Mouse (Mus musculus) ZHBTc4 (cell line): ENCODE results near the gene Triobp.
"Not testable (repeated sequence)": the region's sequence is repeated elsewhere in the genome, so short reads cannot be mapped to it uniquely, and the experiment has no call there.

ENCODE experiments used
- DNase-seq: peaks from one replicate; pipeline ENCODE4 v3.0.0-alpha.2; 2011; ENCODE audit warnings: low read depth, low spot score

The Triobp gene

DNA sequence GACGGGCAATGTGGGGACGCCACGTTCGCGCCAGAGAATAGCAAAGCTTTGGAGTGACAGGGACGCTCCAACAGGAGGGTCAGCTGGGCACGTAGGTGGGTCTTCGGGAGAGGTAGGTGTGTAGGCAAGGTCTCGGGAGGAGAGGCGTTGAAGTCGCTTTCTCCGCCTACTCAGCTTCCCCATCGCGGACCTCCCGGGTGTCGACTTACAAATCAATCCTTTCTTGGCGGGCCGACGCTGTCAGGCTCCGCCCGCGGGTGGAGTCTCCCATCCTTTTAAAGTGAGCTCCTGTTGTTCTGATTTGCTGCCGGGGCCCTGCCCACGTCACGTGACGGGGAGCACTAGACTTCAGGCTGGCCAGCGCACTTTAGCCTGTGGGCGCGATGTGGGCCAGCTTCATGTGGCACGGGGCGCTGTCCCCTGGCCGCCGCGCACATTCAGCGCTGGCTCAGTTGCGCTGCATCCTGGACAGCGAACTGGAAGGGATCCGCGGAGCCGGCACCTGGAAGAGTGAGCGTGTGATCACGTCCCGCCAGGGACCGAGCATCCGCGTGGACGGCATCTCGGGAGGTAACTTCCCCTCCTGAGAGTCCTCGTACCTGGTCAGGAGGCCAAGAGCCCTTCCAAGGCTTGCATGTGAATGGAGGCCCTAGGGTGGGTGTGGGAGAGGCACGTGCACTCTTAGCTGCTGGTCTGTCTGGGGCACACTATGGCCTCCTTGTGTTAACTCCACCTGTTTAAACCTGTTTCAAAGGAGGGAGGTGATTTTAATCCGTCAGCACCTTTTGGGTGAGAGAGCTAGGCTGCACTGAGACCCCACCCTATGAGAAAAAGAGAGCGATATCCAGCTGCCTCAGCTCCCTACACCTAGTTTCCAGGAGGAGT is 83.3 kb downstream of the Triobp start:
- peak; percentile 98 for DNase-seq

DNA sequence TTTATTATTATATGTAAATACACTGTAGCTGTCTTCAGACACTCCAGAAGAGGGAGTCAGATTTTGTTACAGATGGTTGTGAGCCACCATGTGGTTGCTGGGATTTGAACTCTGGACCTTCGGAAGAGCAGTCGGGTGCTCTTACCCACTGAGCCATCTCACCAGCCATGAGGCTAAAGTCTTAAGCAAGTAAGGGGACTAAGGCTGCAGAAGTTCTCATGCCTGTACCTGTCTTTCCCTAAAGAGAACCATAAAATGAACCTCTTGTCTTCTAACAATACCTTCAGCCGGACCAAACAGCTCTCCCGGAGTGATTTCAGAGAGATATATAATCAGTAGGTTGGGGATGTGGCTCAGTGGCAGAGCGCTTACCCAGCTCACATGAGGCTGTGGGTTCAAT is 84.4 kb downstream of the Triobp start:
- not testable (repeated sequence) for DNase-seq

- DNase-seq = peak; percentile 91
These were observed 90.4 kb downstream of the Triobp start for GRCm38 (mm10) chr15:79037913-79038328.

DNA sequence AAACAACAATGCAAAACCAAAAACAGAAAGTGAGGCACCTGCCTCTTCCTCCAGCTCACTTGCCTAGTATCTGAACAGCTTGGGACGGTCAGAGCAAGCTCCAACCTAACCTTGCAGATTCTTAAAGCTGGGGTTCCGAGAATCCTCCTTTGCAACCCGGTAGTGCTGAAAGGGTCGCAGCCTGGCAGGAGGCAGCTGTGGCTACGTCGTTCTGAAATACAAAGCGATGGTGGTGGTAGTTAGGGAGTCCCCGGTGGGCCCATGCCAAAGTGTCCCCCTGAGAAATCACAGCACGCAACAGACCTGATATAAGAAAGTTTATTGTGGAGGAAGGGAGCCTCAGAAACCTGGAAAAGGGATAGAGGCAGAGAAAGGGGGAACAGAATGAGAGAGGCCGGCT is 90.8 kb downstream of the Triobp start:
- DNase-seq = no peak

DNA sequence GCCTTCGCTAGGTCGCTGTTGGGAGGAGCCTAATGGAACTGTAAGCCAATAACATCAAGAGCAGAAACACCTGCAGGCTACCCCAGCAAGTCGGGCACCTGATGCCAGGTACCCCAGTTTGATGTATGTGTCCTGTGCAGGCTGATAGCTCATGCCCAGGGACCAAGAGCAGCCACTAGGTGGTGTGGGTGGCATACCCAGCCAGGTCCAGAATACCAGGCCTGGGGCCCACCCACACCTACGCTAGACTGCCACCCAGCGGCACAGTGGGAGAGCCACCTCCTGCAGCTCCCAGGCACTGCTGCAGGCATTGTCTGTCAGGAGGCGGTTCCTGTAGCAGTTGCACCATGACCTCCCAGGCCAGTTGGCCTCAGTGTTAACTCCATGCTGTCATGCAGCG is 91.3 kb downstream of the Triobp start:
- peak; percentile 91 for DNase-seq

- DNase-seq = peak; percentile 47
These were observed 93.2 kb downstream of the Triobp start for GRCm38 (mm10) chr15:79040501-79041416.

GRCm38 (mm10) chr15:79041585-79041984 is 94.1 kb downstream of the Triobp start, which contains the start of gene Galr3:
Gene Galr3, plus strand, starts transcription at chr15:79041885.
- no peak for DNase-seq

DNA sequence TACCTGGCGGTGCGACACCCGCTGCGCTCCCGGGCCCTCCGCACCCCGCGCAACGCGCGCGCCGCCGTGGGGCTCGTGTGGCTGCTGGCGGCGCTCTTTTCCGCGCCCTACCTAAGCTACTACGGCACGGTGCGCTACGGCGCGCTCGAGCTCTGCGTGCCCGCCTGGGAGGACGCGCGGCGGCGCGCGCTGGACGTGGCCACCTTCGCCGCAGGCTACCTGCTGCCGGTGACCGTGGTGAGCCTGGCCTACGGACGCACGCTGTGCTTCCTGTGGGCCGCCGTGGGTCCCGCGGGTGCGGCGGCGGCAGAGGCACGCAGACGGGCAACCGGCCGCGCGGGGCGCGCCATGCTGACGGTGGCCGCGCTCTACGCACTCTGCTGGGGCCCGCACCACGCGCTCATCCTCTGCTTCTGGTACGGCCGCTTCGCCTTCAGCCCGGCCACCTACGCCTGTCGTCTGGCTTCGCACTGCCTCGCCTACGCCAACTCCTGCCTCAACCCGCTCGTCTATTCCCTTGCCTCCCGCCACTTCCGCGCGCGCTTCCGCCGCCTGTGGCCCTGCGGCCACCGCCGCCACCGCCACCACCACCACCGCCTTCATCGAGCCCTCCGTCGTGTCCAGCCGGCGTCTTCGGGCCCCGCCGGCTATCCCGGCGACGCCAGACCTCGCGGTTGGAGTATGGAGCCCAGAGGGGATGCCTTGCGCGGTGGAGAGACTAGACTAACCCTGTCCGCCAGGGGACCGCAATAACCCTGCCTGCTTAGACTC is 95.4 kb downstream of the Triobp start:
- DNase-seq = peak; percentile 69

DNA sequence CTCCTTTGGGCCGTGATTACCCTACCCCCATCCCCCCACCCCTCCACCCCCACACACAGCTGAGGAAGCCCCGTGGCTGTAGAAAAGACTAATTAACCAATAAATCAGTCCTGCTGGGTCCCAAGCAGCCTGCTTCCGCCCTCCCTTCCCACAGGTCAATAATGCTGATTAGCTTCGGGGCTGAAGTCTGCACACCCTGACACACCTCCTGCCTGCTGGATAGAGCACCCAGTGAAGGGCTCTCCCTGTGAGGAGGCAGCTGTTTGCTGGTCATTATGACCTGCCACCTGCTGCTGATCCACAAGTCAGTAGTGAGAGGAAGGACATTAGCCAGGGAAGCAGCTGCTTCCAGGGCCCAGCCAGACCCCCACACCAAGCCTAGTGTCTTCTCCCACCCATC is 97.3 kb downstream of the Triobp start:
- DNase-seq = peak; percentile 42

DNA sequence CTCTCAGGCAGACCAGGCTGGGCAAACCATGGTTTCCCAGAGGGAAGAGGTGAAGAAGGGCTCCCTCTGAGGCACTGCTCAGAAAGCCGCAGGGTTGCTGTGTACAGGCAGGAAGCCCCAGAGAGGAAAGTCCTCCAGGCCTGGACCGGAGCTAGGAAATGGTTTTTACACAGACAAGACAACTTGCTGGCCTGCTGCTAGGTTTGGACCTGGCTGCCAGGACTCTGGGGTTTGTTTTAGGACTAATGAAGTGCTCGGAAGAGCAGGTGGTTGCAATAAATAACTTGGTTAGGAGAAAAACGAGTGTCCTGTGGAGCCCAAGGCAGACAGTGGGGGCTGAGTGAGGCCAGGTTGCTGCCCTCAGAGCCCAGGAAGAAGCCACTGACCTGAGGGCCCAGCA is 100.7 kb downstream of the Triobp start:
- no peak for DNase-seq

GRCm38 (mm10) chr15:79050160-79050845 is 102.8 kb downstream of the Triobp start:
- no peak for DNase-seq

DNA sequence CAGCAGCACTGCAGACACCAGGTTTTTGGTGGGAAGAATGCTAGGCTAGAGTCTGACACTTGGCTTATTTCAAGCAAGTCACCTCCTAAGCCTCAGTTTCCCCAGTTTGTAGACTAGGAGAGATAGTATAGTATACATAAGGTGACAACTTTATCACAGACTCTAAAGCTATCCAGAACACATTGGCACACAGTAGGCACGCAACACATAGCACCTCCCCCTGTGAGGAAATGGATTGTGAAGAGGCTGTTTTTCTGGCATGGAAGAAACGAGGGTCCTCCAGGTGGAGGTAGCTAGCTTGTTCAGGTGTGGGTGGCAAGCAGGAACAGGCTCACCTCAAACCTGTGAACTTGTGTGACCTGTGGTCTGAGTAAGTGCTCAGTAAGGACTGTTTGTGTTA is 103.4 kb downstream of the Triobp start:
- DNase-seq = no peak

DNA sequence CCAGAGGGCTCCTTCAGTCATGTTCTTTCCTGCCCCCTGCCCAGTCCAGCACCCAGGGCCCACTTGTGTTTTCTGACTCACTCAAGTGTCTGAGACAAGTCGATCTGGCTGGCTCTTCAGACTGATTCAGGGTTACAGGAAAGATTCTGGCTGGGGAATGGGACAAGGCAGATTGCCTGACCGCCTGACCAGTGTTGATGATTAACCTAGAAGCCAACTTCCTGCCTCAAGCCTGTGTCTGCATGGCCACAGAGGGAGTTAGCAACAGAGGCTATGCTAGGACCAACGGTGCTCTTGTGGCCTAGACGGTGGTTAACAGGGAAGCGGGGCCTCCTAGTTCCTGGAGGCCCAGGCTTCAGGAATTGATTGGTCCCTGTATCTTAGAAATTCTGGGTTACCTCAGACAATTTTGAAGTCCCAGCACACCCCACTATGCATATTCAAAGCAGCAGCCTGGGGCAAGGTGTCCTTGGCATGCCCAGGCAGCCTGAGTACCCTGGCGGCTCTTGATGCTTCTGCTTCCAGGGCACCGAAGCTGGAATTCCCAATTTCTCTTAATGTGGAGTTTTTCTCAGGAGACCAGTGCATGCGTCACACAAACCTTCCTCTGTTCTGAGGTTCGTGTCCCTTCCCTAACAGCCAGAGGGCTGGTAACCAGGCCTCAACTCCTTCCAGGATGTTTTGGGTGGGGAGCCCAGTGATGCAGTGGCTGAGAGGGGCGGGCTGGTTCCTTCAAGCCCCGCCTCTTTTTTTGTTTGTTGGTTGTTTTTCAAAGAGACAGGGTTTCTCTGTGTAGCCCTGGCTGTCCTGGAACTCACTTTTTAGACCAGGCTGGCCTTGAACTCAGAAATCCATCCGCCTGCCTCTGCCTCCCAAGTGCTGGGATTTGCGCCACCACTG is 104.2 kb downstream of the Triobp start:
- DNase-seq = peak; percentile 51

DNA sequence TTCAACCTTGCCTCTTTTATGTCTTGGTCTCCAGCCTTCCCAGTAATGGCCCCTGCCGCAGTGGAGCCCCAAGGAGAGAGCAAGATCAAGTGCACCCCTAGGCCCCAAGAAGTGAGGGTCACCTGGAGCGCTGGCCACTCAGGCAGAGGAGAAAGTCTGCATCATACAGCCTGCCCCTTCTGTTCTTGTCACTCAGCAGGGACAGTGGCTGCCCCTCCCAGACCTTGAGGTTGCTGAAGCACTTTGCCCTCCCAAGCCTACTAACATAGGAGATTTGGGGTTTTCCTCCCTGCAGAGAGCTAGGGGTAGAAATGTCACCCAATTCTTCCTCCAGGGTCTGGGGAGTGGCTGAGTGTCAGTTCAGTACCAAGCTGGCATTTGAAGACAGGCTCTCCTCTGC is 104.8 kb downstream of the Triobp start:
- no peak for DNase-seq
